Mouse (Mus musculus) forebrain, embryonic 15.5 days (tissue): ENCODE data around the gene Paf1. TPM values are rescaled to one million over a fixed set of nuclear protein-coding genes. Genes with fewer than 3 reads are reported as not detected.
A peak's percentile ranks its signal among the peaks of the same experiment; 100 is the strongest.
"Not testable (repeated sequence)": the region's sequence is repeated elsewhere in the genome, so short reads cannot be mapped to it uniquely, and the experiment has no call there.

Source experiments
- ATAC-seq: fragments of 200-750 bp; cut with Nextera tagmentation; replicated peaks from 2 replicates; pipeline ENCODE4 v1.8.0; 2017; ENCODE audit warnings: mild to moderate bottlenecking, moderate TSS enrichment, moderate library complexity
- H3K27ac ChIP-seq: fragments of 300-500 bp; sonication (generic); replicated peaks from 2 replicates; pipeline ENCODE4 v1.5.1; 2015; ENCODE audit warnings: mild to moderate bottlenecking, inconsistent platforms
- H3K27me3 ChIP-seq: fragments of 300-500 bp; sonication (generic); 2 replicates; pipeline ENCODE4 v1.6.1; 2015; ENCODE audit warnings: inconsistent platforms
- H3K36me3 ChIP-seq: fragments of 300-500 bp; sonication (generic); 2 replicates; pipeline ENCODE4 v1.6.1; 2015; ENCODE audit warnings: mild to moderate bottlenecking, inconsistent platforms
- H3K4me1 ChIP-seq: fragments of 300-500 bp; sonication (generic); 2 replicates; pipeline ENCODE4 v1.6.1; 2015; ENCODE audit warnings: inconsistent platforms
- H3K4me2 ChIP-seq: fragments of 300-500 bp; sonication (generic); replicated peaks from 2 replicates; pipeline ENCODE4 v1.6.1; 2015; ENCODE audit warnings: mild to moderate bottlenecking, inconsistent platforms
- H3K4me3 ChIP-seq: fragments of 300-500 bp; sonication (generic); 2 replicates; pipeline ENCODE4 v1.5.1; 2015; ENCODE audit warnings: mild to moderate bottlenecking, inconsistent platforms
- H3K9ac ChIP-seq: fragments of 300-500 bp; sonication (generic); replicated peaks from 2 replicates; pipeline ENCODE4 v1.6.1; 2015; ENCODE audit warnings: mild to moderate bottlenecking, inconsistent platforms
- H3K9me3 ChIP-seq: fragments of 300-500 bp; sonication (generic); 2 replicates; pipeline ENCODE4 v1.6.1; 2016; ENCODE audit warnings: inconsistent platforms
- WGBS: fragments of 180-500 bp; shearing (Covaris S2); methylation state at CpG from one replicate; pipeline ENCODE4 v1.1.7; 2015; ENCODE audit warnings: mixed read lengths; 5-methylcytosine and 5-hydroxymethylcytosine counted together
- polyA plus RNA-seq: library from polyadenylated mRNA; unstranded; fragments of >200 nt; fragmentation: Nextera tagmentation; extraction: Ambion mirVana; gene quantifications from 2 replicates; pipeline ENCODE4 v1.2.1, GENCODE M21; 2015

Gene Paf1
- polyA plus RNA-seq, 1 experiment from 2014 or later = 106 TPM

GRCm38 (mm10) chr7:28381017-28381790 lies 11.5 kb upstream of the Paf1 start:
- H3K9ac ChIP-seq = 0 out of 2 replicates have a peak overlapping the region, but pooled peaks have one; percentile 1
- peak overlapping the region; percentile 42 for H3K27ac ChIP-seq
- H3K4me3 ChIP-seq = peak overlapping the region; percentile 4; the same call in 1 of the 2 replicates
- peak overlapping the region; percentile 45 for H3K4me2 ChIP-seq
- ATAC-seq = no peak; the same call in 1 of the 2 replicates
- peaks cover 52% of the 10 kb centered on the region for H3K4me1 ChIP-seq
- 7% methylated on average over 30 of the region's 30 CpGs for WGBS
- no peaks in the 10 kb centered on the region for H3K27me3 ChIP-seq
- peaks cover 11% of the 10 kb centered on the region for H3K36me3 ChIP-seq
- H3K9me3 ChIP-seq = no peaks in the 10 kb centered on the region

GRCm38 (mm10) chr7:28381938-28382337 lies 10.8 kb upstream of the Paf1 start:
- ATAC-seq = no peak
- H3K36me3 ChIP-seq = peaks cover 13% of the 10 kb centered on the region
- peak overlapping the region; percentile 41 for H3K9ac ChIP-seq
- peak overlapping the region; percentile 45 for H3K4me2 ChIP-seq
- no peaks in the 10 kb centered on the region for H3K9me3 ChIP-seq
- peaks cover 48% of the 10 kb centered on the region for H3K4me1 ChIP-seq
- 4% methylated on average over 20 of the region's 20 CpGs for WGBS
- no peaks in the 10 kb centered on the region for H3K27me3 ChIP-seq
- peak overlapping the region; percentile 42 for H3K27ac ChIP-seq
- H3K4me3 ChIP-seq = peak overlapping the region; percentile 24

- WGBS = 68% methylated on average over 9 of the region's 12 CpGs
- Histone ChIP-seq H3K9me3 (no peaks in the 10 kb centered on the region), H3K27ac (peak overlapping the region; percentile 42; the same call in 1 of the 2 replicates)
These were observed 10.3 kb upstream of the Paf1 start for GRCm38 (mm10) chr7:28382347-28382951.

GRCm38 (mm10) chr7:28382981-28383396 lies 9.8 kb upstream of the Paf1 start:
- WGBS = 74% methylated on average over 11 of the region's 11 CpGs
- no peaks in the 10 kb centered on the region for H3K27me3 ChIP-seq

More at GRCm38 (mm10) chr7:28382347-28382951, 10.3 kb upstream of the Paf1 start:
- H3K9ac ChIP-seq = no peak overlapping the region
- no peaks in the 10 kb centered on the region for H3K27me3 ChIP-seq
- no peak for ATAC-seq
- peak overlapping the region; percentile 45 for H3K4me2 ChIP-seq
- no peak overlapping the region for H3K4me3 ChIP-seq
- H3K4me1 ChIP-seq = peaks cover 44% of the 10 kb centered on the region
- peaks cover 16% of the 10 kb centered on the region for H3K36me3 ChIP-seq

GRCm38 (mm10) chr7:28383606-28384005 lies 9.1 kb upstream of the Paf1 start:
- Histone ChIP-seq H3K36me3 (peaks cover 27% of the 10 kb centered on the region), H3K9me3 (no peaks in the 10 kb centered on the region), H3K27me3 (no peaks in the 10 kb centered on the region), H3K27ac (no peak overlapping the region), H3K4me1 (peaks cover 32% of the 10 kb centered on the region), H3K4me3 (no peak overlapping the region), H3K9ac (no peak overlapping the region), H3K4me2 (no peak overlapping the region)
- no peak for ATAC-seq
- whole genome bisulfite sequencing = 87% methylated on average over 4 of the region's 4 CpGs

More at GRCm38 (mm10) chr7:28382981-28383396, 9.8 kb upstream of the Paf1 start:
- no peak overlapping the region for H3K4me2 ChIP-seq
- no peak for ATAC-seq
- H3K36me3 ChIP-seq = peaks cover 21% of the 10 kb centered on the region
- no peaks in the 10 kb centered on the region for H3K9me3 ChIP-seq
- no peak overlapping the region for H3K9ac ChIP-seq
- H3K4me1 ChIP-seq = peaks cover 38% of the 10 kb centered on the region
- H3K27ac ChIP-seq = no peak overlapping the region
- no peak overlapping the region for H3K4me3 ChIP-seq

GRCm38 (mm10) chr7:28384162-28384561 lies 8.6 kb upstream of the Paf1 start:
- Histone ChIP-seq H3K4me2 (no peak overlapping the region), H3K27me3 (no peaks in the 10 kb centered on the region), H3K4me3 (no peak overlapping the region), H3K27ac (no peak overlapping the region), H3K36me3 (peaks cover 33% of the 10 kb centered on the region), H3K9ac (no peak overlapping the region), H3K4me1 (peaks cover 26% of the 10 kb centered on the region), H3K9me3 (no peaks in the 10 kb centered on the region)
- 80% methylated on average over 6 of the region's 6 CpGs for WGBS
- no peak for ATAC-seq

- no peak for ATAC-seq
- H3K4me2 ChIP-seq = no peak overlapping the region
- WGBS = 94% methylated on average over 9 of the region's 9 CpGs
- no peak overlapping the region for H3K9ac ChIP-seq
- no peak overlapping the region for H3K4me3 ChIP-seq
- H3K27me3 ChIP-seq = no peaks in the 10 kb centered on the region
- peaks cover 41% of the 10 kb centered on the region for H3K36me3 ChIP-seq
- H3K27ac ChIP-seq = no peak overlapping the region
- H3K4me1 ChIP-seq = peaks cover 21% of the 10 kb centered on the region
- no peaks in the 10 kb centered on the region for H3K9me3 ChIP-seq
These were observed 7.6 kb upstream of the Paf1 start for GRCm38 (mm10) chr7:28385196-28385595.

- Histone ChIP-seq H3K9ac (no peak overlapping the region), H3K27me3 (no peaks in the 10 kb centered on the region), H3K4me2 (no peak overlapping the region), H3K27ac (no peak overlapping the region), H3K9me3 (no peaks in the 10 kb centered on the region), H3K4me3 (no peak overlapping the region), H3K36me3 (peaks cover 48% of the 10 kb centered on the region), H3K4me1 (peaks cover 18% of the 10 kb centered on the region)
- 88% methylated on average over 7 of the region's 7 CpGs for WGBS
- no peak for ATAC-seq
These were observed 6.7 kb upstream of the Paf1 start for GRCm38 (mm10) chr7:28386007-28386406.

- peaks cover 48% of the 10 kb centered on the region for H3K36me3 ChIP-seq
- H3K9ac ChIP-seq = no peak overlapping the region
- no peaks in the 10 kb centered on the region for H3K27me3 ChIP-seq
- no peak overlapping the region for H3K4me3 ChIP-seq
- H3K27ac ChIP-seq = no peak overlapping the region
- no peaks in the 10 kb centered on the region for H3K9me3 ChIP-seq
- ATAC-seq = peak; percentile 59
- H3K4me2 ChIP-seq = no peak overlapping the region
- H3K4me1 ChIP-seq = peaks cover 18% of the 10 kb centered on the region
- WGBS = 19% methylated on average over 4 of the region's 4 CpGs
These were observed 6.3 kb upstream of the Paf1 start for GRCm38 (mm10) chr7:28386462-28386861.

- WGBS = 79% methylated on average over 6 of the region's 6 CpGs
These were observed 5.9 kb upstream of the Paf1 start for GRCm38 (mm10) chr7:28386877-28387276.

GRCm38 (mm10) chr7:28387384-28387783 lies 5.4 kb upstream of the Paf1 start:
- peaks cover 14% of the 10 kb centered on the region for H3K4me1 ChIP-seq
- not testable (repeated sequence) for H3K9ac ChIP-seq, ATAC-seq, H3K27me3 ChIP-seq, H3K4me3 ChIP-seq, H3K9me3 ChIP-seq, H3K27ac ChIP-seq, H3K4me2 ChIP-seq
- peaks cover 48% of the 10 kb centered on the region for H3K36me3 ChIP-seq
- 85% methylated on average over 7 of the region's 7 CpGs for WGBS

More at GRCm38 (mm10) chr7:28386877-28387276, 5.9 kb upstream of the Paf1 start:
- H3K9ac ChIP-seq, ATAC-seq, H3K4me2 ChIP-seq, H3K4me3 ChIP-seq, H3K27ac ChIP-seq, H3K27me3 ChIP-seq, H3K9me3 ChIP-seq: not testable (repeated sequence)
- peaks cover 18% of the 10 kb centered on the region for H3K4me1 ChIP-seq
- H3K36me3 ChIP-seq = peaks cover 48% of the 10 kb centered on the region

GRCm38 (mm10) chr7:28390331-28390730 lies 2.4 kb upstream of the Paf1 start:
- 96% methylated on average over 3 of the region's 3 CpGs for WGBS
- no peak overlapping the region for H3K4me3 ChIP-seq

More at GRCm38 (mm10) chr7:28390331-28390730, 2.4 kb upstream of the Paf1 start:
- ATAC-seq = no peak
- H3K36me3 ChIP-seq = peaks cover 52% of the 10 kb centered on the region
- no peak overlapping the region for H3K4me2 ChIP-seq
- no peak overlapping the region for H3K9ac ChIP-seq
- H3K9me3 ChIP-seq = no peaks in the 10 kb centered on the region
- no peaks in the 10 kb centered on the region for H3K27me3 ChIP-seq
- H3K4me1 ChIP-seq = peaks cover 20% of the 10 kb centered on the region
- no peak overlapping the region for H3K27ac ChIP-seq
